Mouse (Mus musculus) lung, adult 2 months (tissue): ENCODE results near the gene Slc26a10.

ENCODE experiments used
- CTCF ChIP-seq: fragments of 200-500 bp; IDR thresholded peaks from 2 replicates; pipeline ENCODE4 v1.5.1; 2011; ENCODE audit warnings: mild to moderate bottlenecking, low read length, control low read depth; ENCODE audit not compliant: insufficient read depth
- POLR2A ChIP-seq: fragments of 200-500 bp; IDR thresholded peaks from 2 replicates; pipeline ENCODE4 v1.6.1; 2011; ENCODE audit warnings: low read depth, mild to moderate bottlenecking, control low read depth, low read length, borderline replicate concordance; ENCODE audit errors: extremely low read depth

DNA sequence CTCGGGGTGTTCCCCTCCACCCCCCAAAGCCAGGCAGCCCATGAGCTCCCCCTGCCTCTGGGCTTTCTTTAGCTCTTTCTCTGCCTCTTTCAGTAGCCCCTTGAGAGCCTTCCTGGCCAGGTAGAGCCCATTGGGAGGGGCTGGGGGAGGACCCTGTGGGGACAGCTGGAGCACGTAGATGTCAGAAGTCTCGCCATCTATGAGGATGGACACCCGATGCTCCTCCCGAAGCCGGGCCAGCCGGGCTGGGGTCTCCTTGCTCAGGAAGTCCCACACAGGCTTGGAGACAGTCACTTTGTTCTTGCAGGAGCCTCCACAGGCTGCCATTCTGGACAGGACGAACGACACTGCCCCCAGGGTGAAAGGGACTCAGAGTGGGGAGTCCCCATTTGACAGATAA is 12.6 kb upstream of the Slc26a10 start:
- no peak for TF ChIP-seq CTCF
- TF ChIP-seq POLR2A, result no peak
